Mouse (Mus musculus): Measurements from ENCODE around the gene Abcc5.
"Not testable (repeated sequence)": the region's sequence is repeated elsewhere in the genome, so short reads cannot be mapped to it uniquely, and the experiment has no call there.

The Abcc5 gene

GRCm38 (mm10) chr16:20390233-20390632, 36.0 kb downstream of the Abcc5 start:
- in situ Hi-C loops (cut with MboI; ENCODE audit: low pct_unique_long_range_greater_than_20kb in 1 of 2, low sequenced_read_pairs in 2 of 2, unreplicated experiment in 1 of 2): no loop called here

DNA sequence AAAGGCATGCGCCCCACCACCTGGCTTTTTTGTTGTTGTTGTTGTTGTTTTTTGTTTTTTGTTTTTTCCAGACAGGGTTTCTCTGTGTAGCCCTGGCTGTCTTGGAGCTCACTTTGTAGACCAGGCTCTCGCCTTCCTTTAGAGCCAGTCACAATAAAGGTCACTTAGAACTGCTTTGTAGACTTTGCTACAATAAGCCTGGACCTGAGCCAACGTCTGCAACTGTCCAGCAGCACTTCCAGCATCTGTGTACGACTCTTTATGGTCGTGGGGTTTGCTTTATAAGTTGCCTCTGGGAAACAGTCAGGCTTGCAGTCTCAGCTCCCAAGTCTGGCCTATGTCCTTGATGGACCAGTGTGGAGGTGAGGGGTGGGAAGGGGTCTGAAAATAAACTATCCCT, 45.2 kb downstream of the Abcc5 start:
- in situ Hi-C loops (cut with MboI; ENCODE audit: low pct_unique_long_range_greater_than_20kb in 1 of 2, low sequenced_read_pairs in 2 of 2, unreplicated experiment in 1 of 2): no loop called here

DNA sequence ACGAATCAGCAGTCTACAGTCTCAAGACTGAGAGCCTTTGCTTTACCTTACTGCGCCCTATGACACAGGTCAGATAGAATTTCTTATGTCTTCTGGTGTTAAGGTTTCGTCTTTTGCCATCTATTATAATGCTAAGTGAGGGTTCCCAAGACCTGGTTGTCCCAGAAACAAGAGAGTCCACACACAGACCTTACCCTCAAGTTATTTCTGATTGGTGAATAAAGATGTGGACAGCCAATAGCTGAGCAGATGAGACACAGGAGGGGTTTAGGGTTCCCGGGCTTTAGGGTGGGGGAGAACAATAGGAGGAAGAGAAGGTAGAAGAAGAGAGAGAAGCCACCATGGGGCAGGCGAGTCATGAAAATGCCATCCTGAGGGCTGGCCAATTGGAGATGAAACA, 50.9 kb downstream of the Abcc5 start:
- in situ Hi-C loops (cut with MboI; ENCODE audit: low pct_unique_long_range_greater_than_20kb in 1 of 2, low sequenced_read_pairs in 2 of 2, unreplicated experiment in 1 of 2): no loop called here

DNA sequence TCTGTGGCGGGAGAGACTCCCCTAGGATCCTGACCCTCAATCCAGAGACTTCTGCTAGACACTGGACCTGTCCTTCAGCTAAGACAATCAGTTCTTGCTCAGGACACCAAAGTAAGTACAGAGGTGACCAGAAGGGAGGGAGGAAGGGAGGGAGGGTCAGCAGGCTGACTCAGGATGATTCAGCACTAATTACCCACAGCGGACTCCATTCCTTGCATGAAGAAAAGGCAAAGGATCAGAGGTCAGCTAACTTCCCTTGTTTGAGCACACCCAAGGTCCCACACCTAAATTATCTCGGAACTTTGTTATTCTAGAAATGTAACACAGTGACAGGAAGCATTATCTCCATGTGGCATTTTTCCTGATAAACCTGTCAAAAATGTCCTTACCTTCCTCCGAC, 54.5 kb downstream of the Abcc5 start:
- in situ Hi-C loops (cut with MboI; ENCODE audit: low pct_unique_long_range_greater_than_20kb in 1 of 2, low sequenced_read_pairs in 2 of 2, unreplicated experiment in 1 of 2): no loop called here

DNA sequence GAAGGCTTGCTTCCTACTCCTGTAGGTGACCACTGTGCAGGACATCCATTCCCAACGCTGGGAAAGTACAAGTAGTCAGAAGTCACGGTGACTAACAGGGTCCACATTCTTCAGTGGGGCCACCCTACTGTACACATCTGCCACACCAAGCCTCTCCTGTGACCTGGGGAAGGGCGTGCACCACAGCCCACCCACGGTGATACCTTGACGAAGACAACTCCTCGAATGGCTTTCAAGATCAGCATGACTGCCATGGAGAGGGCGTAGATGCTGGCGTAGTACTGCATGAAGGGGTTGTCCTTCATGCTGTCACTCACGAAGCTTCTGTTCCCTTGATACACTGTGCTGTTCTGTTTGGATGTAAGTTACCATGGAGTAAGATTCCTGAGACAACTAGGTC, 58.0 kb downstream of the Abcc5 start:
- in situ Hi-C loops (cut with MboI; ENCODE audit: low pct_unique_long_range_greater_than_20kb in 1 of 2, low sequenced_read_pairs in 2 of 2, unreplicated experiment in 1 of 2): no loop called here

GRCm38 (mm10) chr16:20362121-20362520, 64.1 kb downstream of the Abcc5 start:
- in situ Hi-C loops (cut with MboI; ENCODE audit: low pct_unique_long_range_greater_than_20kb in 1 of 2, low sequenced_read_pairs in 2 of 2, unreplicated experiment in 1 of 2): no loop called here

DNA sequence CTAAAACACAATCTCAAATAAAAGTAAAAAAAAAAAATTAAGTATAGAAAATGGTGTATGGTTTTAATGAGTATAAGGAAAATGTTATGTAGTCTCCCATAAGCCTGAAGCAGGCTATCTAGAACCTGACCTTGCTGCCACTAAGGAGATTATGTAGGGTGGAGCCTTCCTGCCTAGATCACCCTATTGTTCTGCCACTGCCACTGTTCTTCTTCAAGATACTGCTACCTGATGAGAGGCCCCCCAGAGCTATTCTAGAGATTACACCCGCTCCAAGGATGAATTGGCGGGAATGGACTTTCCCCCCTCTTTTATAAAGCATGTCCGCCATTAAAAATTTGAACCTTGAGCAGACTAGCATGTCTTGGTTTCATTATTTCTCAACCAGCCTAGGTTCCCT, 64.7 kb downstream of the Abcc5 start:
- in situ Hi-C loops (cut with MboI; ENCODE audit: low pct_unique_long_range_greater_than_20kb in 1 of 2, low sequenced_read_pairs in 2 of 2, unreplicated experiment in 1 of 2): not testable (repeated sequence)

DNA sequence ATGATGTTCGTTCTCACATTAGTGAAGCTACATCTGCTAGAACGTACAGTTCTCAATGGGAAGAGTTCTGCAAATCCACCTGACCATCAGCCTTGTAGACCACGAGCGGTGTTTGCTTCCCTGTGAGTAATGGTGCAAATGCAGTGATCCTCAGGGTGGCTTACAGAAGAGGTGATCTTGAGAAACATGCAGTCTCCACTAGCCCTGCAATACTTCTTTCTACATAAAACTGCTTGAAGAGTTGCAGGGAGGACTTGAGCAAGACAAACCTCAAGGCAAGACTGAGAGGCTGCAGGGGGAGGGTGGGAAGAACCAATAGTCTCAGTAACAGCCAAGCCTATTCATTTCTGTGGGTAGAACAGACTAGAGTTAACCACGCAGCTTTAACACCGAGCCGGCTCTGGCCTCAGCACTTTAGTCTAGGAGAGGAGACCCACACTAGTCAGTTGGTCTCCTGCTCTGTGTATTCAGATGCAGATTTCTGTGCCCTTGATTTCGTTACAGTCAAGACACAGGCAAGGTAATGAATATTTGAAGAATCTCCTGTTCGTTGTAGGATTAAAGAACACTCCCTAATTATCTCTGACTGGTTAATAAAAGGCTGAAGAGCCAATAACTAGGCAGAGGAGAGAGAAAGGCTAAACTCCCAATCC, 66.4 kb downstream of the Abcc5 start:
- in situ Hi-C loops (cut with MboI; ENCODE audit: low pct_unique_long_range_greater_than_20kb in 1 of 2, low sequenced_read_pairs in 2 of 2, unreplicated experiment in 1 of 2): no loop called here

DNA sequence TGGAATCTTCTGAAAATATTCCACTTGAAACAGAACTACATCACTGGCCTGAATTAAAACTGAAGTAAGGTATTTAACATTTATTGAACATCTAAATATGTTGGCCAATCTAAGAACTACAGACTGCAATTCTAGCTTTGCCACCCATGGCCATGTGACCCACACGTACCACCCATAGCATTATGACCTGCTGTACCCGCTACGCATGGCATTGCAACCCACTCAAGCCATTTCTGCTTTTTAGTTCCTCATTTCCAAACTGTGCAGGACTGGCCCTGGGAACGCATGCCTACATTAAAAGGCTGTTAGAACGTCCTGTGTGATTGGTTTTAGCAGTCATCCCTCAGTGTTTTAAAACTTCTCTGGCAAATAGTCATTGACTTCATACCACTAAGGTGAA, 68.4 kb downstream of the Abcc5 start:
- in situ Hi-C loops (cut with MboI; ENCODE audit: low pct_unique_long_range_greater_than_20kb in 1 of 2, low sequenced_read_pairs in 2 of 2, unreplicated experiment in 1 of 2): no loop called here

- in situ Hi-C loops (cut with MboI; ENCODE audit: low pct_unique_long_range_greater_than_20kb in 1 of 2, low sequenced_read_pairs in 2 of 2, unreplicated experiment in 1 of 2): no loop called here
These were observed 71.4 kb downstream of the Abcc5 start for GRCm38 (mm10) chr16:20354762-20355161.

DNA sequence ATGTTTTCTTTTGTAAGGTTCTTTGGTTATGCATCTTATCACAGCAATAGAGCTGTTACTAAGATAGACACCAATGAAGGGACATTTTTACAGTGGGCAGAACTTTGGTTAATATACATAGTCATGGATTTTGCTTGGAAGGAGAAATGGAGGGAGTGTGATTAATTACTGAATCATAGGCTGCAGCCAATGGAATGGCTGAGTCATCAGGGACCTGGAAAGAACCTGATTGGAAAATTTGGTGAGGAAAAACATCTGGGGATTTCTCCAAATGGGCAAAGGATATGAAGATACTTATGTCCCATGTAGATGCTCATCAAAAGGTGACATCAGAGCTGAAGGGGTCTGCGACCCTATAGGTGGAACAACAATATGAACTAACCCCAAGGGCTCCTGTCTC, 72.2 kb downstream of the Abcc5 start:
- in situ Hi-C loops (cut with MboI; ENCODE audit: low pct_unique_long_range_greater_than_20kb in 1 of 2, low sequenced_read_pairs in 2 of 2, unreplicated experiment in 1 of 2): no loop called here

- in situ Hi-C loops (cut with MboI; ENCODE audit: low pct_unique_long_range_greater_than_20kb in 1 of 2, low sequenced_read_pairs in 2 of 2, unreplicated experiment in 1 of 2): no loop called here
These were observed 80.7 kb downstream of the Abcc5 start for GRCm38 (mm10) chr16:20345464-20345863.

GRCm38 (mm10) chr16:20338616-20339015, 87.6 kb downstream of the Abcc5 start:
- in situ Hi-C loops (cut with MboI; ENCODE audit: low pct_unique_long_range_greater_than_20kb in 1 of 2, low sequenced_read_pairs in 2 of 2, unreplicated experiment in 1 of 2): no loop called here

- in situ Hi-C loops (cut with MboI; ENCODE audit: low pct_unique_long_range_greater_than_20kb in 1 of 2, low sequenced_read_pairs in 2 of 2, unreplicated experiment in 1 of 2): no loop called here
These were observed 91.3 kb downstream of the Abcc5 start for GRCm38 (mm10) chr16:20334918-20335317.

DNA sequence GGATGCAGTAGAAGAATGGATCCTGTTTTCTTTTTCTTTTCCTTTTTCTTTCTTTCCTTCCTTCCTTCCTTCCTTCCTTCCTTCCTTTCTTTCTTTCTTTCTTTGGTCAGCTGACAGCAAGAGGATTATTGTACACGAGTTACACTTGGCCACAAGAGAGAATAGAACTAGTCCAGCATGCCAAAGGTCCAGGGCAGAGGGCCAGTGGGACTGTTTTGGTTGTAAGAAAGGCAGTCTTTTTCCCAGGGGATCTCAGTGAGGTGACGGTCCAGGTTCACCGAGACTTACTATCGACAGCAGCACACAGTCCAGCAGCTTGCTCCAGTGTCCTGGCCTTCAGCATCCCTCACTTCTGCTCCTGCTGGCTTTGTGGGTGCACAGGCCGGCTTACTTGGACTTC, 97.9 kb downstream of the Abcc5 start:
- in situ Hi-C loops (cut with MboI; ENCODE audit: low pct_unique_long_range_greater_than_20kb in 1 of 2, low sequenced_read_pairs in 2 of 2, unreplicated experiment in 1 of 2): no loop called here

DNA sequence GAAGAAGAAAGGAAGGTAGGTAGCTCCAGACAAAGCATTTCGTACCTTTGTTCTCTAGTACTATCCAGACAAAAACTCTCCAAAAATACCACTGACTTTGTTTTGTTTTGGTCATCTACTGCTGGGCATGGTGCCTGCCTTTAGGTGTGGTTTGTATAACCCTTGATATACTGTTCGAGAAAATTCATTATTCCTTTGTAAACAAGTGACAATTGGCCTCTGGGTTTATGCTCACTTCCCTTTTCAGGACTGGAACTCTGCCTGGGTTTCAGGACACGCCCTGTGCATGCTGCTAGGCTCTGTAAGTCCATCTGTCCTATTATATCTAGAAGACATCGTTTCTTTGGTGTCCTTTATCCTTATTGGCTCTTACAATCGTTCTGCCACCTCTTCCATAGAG, 100.9 kb downstream of the Abcc5 start, which contains the start of gene Cyp2ab1:
Gene Cyp2ab1, minus strand, starts transcription at position 119 of the 400 bp plus-strand sequence.
- in situ Hi-C loops (cut with MboI; ENCODE audit: low pct_unique_long_range_greater_than_20kb in 1 of 2, low sequenced_read_pairs in 2 of 2, unreplicated experiment in 1 of 2): no loop called here

DNA sequence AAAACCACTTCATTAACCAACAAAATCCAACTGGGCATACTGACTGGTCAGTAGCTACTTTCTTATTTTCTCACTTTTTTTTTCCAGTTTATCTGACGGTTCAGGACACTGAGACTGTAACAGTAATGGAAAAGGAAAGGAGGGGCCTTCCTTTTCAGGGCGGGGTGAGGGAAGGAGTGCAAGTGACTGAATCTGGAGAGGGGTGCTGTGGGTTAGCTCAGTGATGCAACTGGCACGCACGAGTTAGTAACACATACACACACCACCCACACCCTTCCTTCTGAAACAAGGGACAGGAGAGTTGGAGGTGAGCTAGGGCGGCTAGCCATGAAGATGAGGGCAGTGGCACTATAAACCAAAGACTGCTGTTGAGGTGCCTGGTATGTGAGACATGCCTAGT, 102.3 kb downstream of the Abcc5 start:
- in situ Hi-C loops (cut with MboI; ENCODE audit: low pct_unique_long_range_greater_than_20kb in 1 of 2, low sequenced_read_pairs in 2 of 2, unreplicated experiment in 1 of 2): no loop called here

DNA sequence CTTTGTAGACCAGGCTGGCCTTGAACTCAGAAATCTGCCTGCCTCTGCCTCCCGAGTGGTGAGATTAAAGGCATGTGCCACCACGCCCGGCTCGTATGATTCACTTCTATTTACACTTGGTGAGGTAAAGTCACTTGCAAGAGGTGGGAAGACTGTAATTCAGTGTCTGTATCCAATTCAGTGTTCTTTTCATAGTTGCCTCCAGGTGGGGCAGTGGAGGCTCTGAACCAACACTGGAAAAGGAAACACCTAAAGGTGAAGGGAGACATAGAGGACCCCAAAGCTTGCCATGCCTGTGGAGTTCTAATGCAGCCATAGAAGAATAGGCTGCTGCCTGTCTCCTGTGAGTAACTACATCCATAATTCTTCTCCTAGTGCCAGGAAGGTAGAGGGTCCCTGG, 103.9 kb downstream of the Abcc5 start:
- in situ Hi-C loops (cut with MboI; ENCODE audit: low pct_unique_long_range_greater_than_20kb in 1 of 2, low sequenced_read_pairs in 2 of 2, unreplicated experiment in 1 of 2): no loop called here

DNA sequence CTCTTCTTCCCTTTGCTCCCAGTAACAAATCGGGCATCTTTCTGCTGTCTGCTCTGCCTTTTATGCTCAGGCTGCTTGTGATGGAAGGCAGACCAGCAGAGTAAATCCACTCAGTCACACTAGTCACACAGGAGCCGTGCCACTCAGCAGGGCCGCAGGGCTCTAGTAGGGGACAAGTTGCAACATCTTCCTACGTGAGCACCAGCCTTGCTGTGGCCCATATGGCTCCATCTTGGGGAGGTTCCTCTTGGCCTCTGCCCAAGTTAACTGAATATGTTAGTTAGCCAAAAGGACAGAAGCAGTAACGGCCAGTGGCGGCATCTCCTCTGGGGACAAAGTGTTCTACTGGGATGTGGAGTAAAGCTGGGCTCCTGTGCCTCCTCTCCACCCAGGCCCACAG, 109.4 kb downstream of the Abcc5 start:
- in situ Hi-C loops (cut with MboI; ENCODE audit: low pct_unique_long_range_greater_than_20kb in 1 of 2, low sequenced_read_pairs in 2 of 2, unreplicated experiment in 1 of 2): no loop called here

DNA sequence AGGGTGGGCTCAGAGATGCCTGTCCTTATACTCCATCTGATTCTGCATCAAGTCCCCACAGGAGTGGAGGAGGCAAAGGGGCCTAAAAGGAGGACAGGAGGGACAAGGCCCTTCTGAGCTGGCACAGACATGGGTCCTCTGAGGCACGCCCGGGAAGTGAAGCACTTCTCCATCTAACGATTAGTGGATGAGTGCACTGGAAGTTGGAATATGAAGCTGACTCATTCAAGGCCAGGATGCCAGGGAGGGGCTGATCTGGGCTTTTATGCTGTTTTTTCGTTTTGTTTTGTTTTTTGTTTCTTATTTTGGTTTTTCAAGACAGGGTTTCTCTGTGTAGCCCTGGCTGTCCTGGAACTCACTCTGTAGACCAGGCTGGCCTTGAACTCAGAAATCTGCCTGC, 110.9 kb downstream of the Abcc5 start:
- in situ Hi-C loops (cut with MboI; ENCODE audit: low pct_unique_long_range_greater_than_20kb in 1 of 2, low sequenced_read_pairs in 2 of 2, unreplicated experiment in 1 of 2): no loop called here

DNA sequence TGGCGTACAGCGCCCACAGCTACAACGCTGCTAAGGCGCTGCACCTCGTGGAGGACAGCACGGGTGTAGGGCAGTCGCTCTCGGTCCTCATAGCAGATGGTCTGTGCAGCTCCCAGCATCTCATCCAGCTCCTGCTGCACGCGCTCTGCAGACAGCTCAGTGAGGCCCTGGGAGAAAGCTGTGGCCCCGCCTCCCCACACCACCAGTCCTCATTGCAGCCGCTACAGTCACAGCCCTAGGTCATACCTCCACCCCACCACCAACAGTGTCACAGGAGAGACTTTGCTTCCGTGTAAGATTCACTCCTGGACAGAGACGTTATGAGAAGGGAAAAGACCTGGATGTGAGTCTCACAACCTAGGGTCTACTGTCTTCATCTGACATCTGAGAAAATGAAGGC, 113.9 kb downstream of the Abcc5 start:
- in situ Hi-C loops (cut with MboI; ENCODE audit: low pct_unique_long_range_greater_than_20kb in 1 of 2, low sequenced_read_pairs in 2 of 2, unreplicated experiment in 1 of 2): no loop called here

Data from mouse embryonic stem cell (cell line).